Mouse (Mus musculus) monocyte, adult 5-6 weeks (primary cell): Measurements from ENCODE around the gene Ube2q1. TPM values are rescaled to one million over a fixed set of nuclear protein-coding genes. Genes with fewer than 3 reads are reported as not detected.
A peak's percentile ranks its signal among the peaks of the same experiment; 100 is the strongest.
"Not testable (repeated sequence)": the region's sequence is repeated elsewhere in the genome, so short reads cannot be mapped to it uniquely, and the experiment has no call there.

Experiments
- ATAC-seq: fragments of 153-309, 156-312 bp; replicated peaks from 2 replicates; pipeline ENCODE4 v1.8.0; 2017; ENCODE audit warnings: mild to moderate bottlenecking; ENCODE audit not compliant: low TSS enrichment, insufficient number of reproducible peaks, severe bottlenecking, poor library complexity, low FRiP score
- total RNA-seq: library from RNA; stranded (forward); fragments of 200-1000, 200-491, 200-594 nt; gene quantifications from 3 replicates; pipeline ENCODE4 v1.2.3, GENCODE M21; 2017

The Ube2q1 gene
- total RNA-seq, 1 experiment from 2014 or later: 172 TPM

- ATAC-seq: no peak
These were observed 8.2 kb downstream of the Ube2q1 start for GRCm38 (mm10) chr3:89781640-89782039.

- peak; percentile 91 for ATAC-seq
These were observed 11.8 kb downstream of the Ube2q1 start for GRCm38 (mm10) chr3:89784991-89785753.

- ATAC-seq: no peak
These were observed 12.9 kb downstream of the Ube2q1 start for GRCm38 (mm10) chr3:89786275-89786674.

- ATAC-seq: no peak
These were observed 15.4 kb downstream of the Ube2q1 start for GRCm38 (mm10) chr3:89788680-89789352.

GRCm38 (mm10) chr3:89794616-89795015, 21.2 kb downstream of the Ube2q1 start:
- ATAC-seq: no peak

GRCm38 (mm10) chr3:89795746-89796145, 22.3 kb downstream of the Ube2q1 start:
- no peak for ATAC-seq

GRCm38 (mm10) chr3:89796358-89796757, 22.9 kb downstream of the Ube2q1 start:
- ATAC-seq: peak; percentile 92

- no peak for ATAC-seq
These were observed 25.1 kb downstream of the Ube2q1 start for GRCm38 (mm10) chr3:89798518-89798917.

GRCm38 (mm10) chr3:89799476-89799875, 26.1 kb downstream of the Ube2q1 start:
- ATAC-seq: no peak

GRCm38 (mm10) chr3:89800078-89800477, 26.7 kb downstream of the Ube2q1 start:
- not testable (repeated sequence) for ATAC-seq

GRCm38 (mm10) chr3:89800774-89801506, 27.5 kb downstream of the Ube2q1 start:
- ATAC-seq: no peak

GRCm38 (mm10) chr3:89801507-89801847, 28.1 kb downstream of the Ube2q1 start:
- ATAC-seq: peak; percentile 93

- ATAC-seq: no peak
These were observed 29.5 kb downstream of the Ube2q1 start for GRCm38 (mm10) chr3:89802876-89803275.

GRCm38 (mm10) chr3:89805179-89805578, 31.8 kb downstream of the Ube2q1 start:
- no peak for ATAC-seq

- ATAC-seq: no peak; the same call in 1 of the 2 replicates
These were observed 33.3 kb downstream of the Ube2q1 start for GRCm38 (mm10) chr3:89806751-89807150.

- ATAC-seq: peak; percentile 64
These were observed 33.8 kb downstream of the Ube2q1 start for GRCm38 (mm10) chr3:89807171-89807570.

- no peak for ATAC-seq
These were observed 34.5 kb downstream of the Ube2q1 start for GRCm38 (mm10) chr3:89807881-89808280.

GRCm38 (mm10) chr3:89808638-89809037, 35.2 kb downstream of the Ube2q1 start:
- no peak for ATAC-seq

GRCm38 (mm10) chr3:89810841-89811240, 37.4 kb downstream of the Ube2q1 start:
- no peak for ATAC-seq

GRCm38 (mm10) chr3:89812166-89812565, 38.8 kb downstream of the Ube2q1 start:
- ATAC-seq: no peak
